ENCODE assay signal across 19 mouse cellular contexts in genomic region chr8:87105106-87105505, GRCm38 (mm10).
DNase-seq lines count a peak whose midpoint lies in the region; ATAC-seq lines count a peak whose summit lies in the region.
"Had no signal": no experiment of that assay in that cellular context is flagged by ENCODE, and none has a peak within 500 bp of the region (broad histone marks: within the 10 kb centered on the region; RNA-seq: fewer than 3 reads in every experiment).

No protein-coding gene starts in this region.

- peak; percentile 26 for DNase-seq in hindbrain, embryonic 14.5 days (ENCODE audit: low spot score)
- no peak for DNase-seq in hindbrain, embryonic 10.5 days (ENCODE audit: low spot score)
- peak; percentile 11 to 62 for DNase-seq in left cerebral cortex, postnatal 25 days (ENCODE audit: low spot score in 2 of 2)
- no peak for DNase-seq in left cerebral cortex, postnatal 4 days
- DNase-seq in right cerebral cortex, postnatal 36 days (ENCODE audit: low spot score in 2 of 2), result peak; percentile 2 to 9
- no peak for DNase-seq in right cerebral cortex, postnatal 10 days (ENCODE audit: low spot score in 2 of 2)
- DNase-seq: adrenal gland, postnatal 25 days; B cell, adult 2 months; cerebellum, adult 18-20 months; cerebellum, postnatal 25 days; embryo, embryonic 11 days; kidney, adult 9 months; kidney, postnatal 36 days; lung, adult 2 months; spleen, adult 18-20 months; thymus, postnatal 4 days had no signal

- H3K4me1 ChIP-seq in hindbrain, embryonic 14.5 days (replicated peaks; ENCODE audit: control insufficient read depth, insufficient read depth, low read length), result peaks cover 9% of the 10 kb centered on the region
- H3K4me1 ChIP-seq in hindbrain, embryonic 10.5 days (replicated peaks), result 0 out of 2 replicates have a peak, but pooled peaks cover 2% of the 10 kb centered on the region
- no peaks in the 10 kb centered on the region for H3K4me1 ChIP-seq in liver, embryonic 12.5 days
- H3K4me1 ChIP-seq: megakaryocyte, embryonic 14.5 days had no signal

- no peaks in the 10 kb centered on the region for H3K27me3 ChIP-seq in hindbrain, embryonic 14.5 days (ENCODE audit: control insufficient read depth, insufficient read depth, low read length)
- no peaks in the 10 kb centered on the region for H3K27me3 ChIP-seq in hindbrain, embryonic 10.5 days (ENCODE audit: insufficient read depth, poor library complexity, severe bottlenecking)
- H3K27me3 ChIP-seq in liver, embryonic 12.5 days (replicated peaks), result no peaks in the 10 kb centered on the region
- H3K27me3 ChIP-seq: megakaryocyte, embryonic 14.5 days had no signal

- intact Hi-C loops in left cerebral cortex, postnatal 25 days (cut with DNase I), result no loop called here
- intact Hi-C loops in left cerebral cortex, postnatal 4 days (cut with DNase I), result no loop called here

- no peaks in the 10 kb centered on the region for H3K9me3 ChIP-seq in hindbrain, embryonic 14.5 days (ENCODE audit: control insufficient read depth, low read length)
- H3K9me3 ChIP-seq in hindbrain, embryonic 10.5 days, result no peaks in the 10 kb centered on the region
- H3K9me3 ChIP-seq in liver, embryonic 12.5 days (replicated peaks), result no peaks in the 10 kb centered on the region

- no peak overlapping the region for H3K27ac ChIP-seq in hindbrain, embryonic 14.5 days
- H3K27ac ChIP-seq in hindbrain, embryonic 10.5 days, result no peak overlapping the region
- H3K27ac ChIP-seq in liver, embryonic 12.5 days, result no peak overlapping the region

- 44% methylated on average over 7 of the region's 7 CpGs for WGBS in hindbrain, embryonic 14.5 days
- 81% methylated on average over 7 of the region's 7 CpGs for WGBS in hindbrain, embryonic 10.5 days
- whole genome bisulfite sequencing in liver, embryonic 12.5 days (ENCODE audit: insufficient replicate concordance), result 65% methylated on average over 7 of the region's 7 CpGs

- no peaks in the 10 kb centered on the region for H3K36me3 ChIP-seq in hindbrain, embryonic 14.5 days (replicated peaks; ENCODE audit: control insufficient read depth, insufficient read depth)
- H3K36me3 ChIP-seq in hindbrain, embryonic 10.5 days, result no peaks in the 10 kb centered on the region
- H3K36me3 ChIP-seq in liver, embryonic 12.5 days, result no peaks in the 10 kb centered on the region

- H3K9ac ChIP-seq in hindbrain, embryonic 14.5 days, result 0 out of 2 replicates have a peak overlapping the region, but pooled peaks have one; percentile 28
- H3K9ac ChIP-seq in liver, embryonic 12.5 days, result no peak overlapping the region

- no peak overlapping the region for H3K4me2 ChIP-seq in hindbrain, embryonic 14.5 days (replicated peaks)
- no peak overlapping the region for H3K4me2 ChIP-seq in liver, embryonic 12.5 days
- H3K4me2 ChIP-seq: liver, embryonic 11.5 days had no signal

- H3K4me3 ChIP-seq in hindbrain, embryonic 14.5 days (replicated peaks; ENCODE audit: low read length), result no peak overlapping the region
- H3K4me3 ChIP-seq in hindbrain, embryonic 10.5 days, result no peak overlapping the region
- no peak overlapping the region for H3K4me3 ChIP-seq in liver, embryonic 12.5 days
- H3K4me3 ChIP-seq: megakaryocyte, embryonic 14.5 days had no signal

- ATAC-seq in hindbrain, embryonic 14.5 days (ENCODE audit: low FRiP score), result no peak
- no peak for ATAC-seq in liver, embryonic 12.5 days

Comparison
In these comparisons a context has a peak if more than half of its experiments do, and no peak if none do; other contexts are left out.
1. DNase-seq: peak in hindbrain, embryonic 14.5 days (single experiment), left cerebral cortex, postnatal 25 days (2 of 2) and right cerebral cortex, postnatal 36 days (2 of 2); none in hindbrain, embryonic 10.5 days (single experiment), left cerebral cortex, postnatal 4 days (single experiment) and right cerebral cortex, postnatal 10 days (0 of 2).